Mouse (Mus musculus) embryo, embryonic 11.5 days (tissue): ENCODE data around the gene Kcne1l.

Experiments
- DNase-seq: peaks from one replicate; pipeline ENCODE4 v3.0.0-alpha.2; 2012; ENCODE audit warnings: low read depth, low spot score

Kcne1l gene

GRCm38 (mm10) chrX:142305869-142306581 is at the start of gene Kcne1l:
Kcne1l (minus strand) TSS chrX:142306294.
- no peak for DNase-seq

GRCm38 (mm10) chrX:142336207-142336606 is 30.1 kb upstream of the Kcne1l start:
- DNase-seq: no peak

GRCm38 (mm10) chrX:142335502-142335901 is 29.4 kb upstream of the Kcne1l start:
- no peak for DNase-seq

DNA sequence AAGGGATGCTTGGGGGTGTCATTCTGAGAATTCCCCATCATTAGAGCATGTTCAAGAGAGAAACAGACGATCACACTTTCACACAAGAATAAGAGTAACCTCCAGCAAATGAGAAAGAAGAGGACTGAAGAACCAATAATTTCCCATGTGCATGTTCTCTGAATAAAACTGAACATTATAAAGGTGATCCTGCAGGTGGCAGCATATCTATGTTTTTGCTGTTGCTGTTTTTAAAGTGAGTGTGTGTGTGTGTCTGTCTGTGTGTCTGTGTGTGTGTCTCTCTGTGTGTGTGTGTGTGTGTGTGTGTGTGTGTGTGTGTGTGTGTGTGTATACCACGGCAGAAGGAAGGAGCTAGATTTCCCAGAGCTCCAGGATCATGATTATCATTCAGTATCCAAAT is 19.7 kb upstream of the Kcne1l start:
- no peak for DNase-seq

DNA sequence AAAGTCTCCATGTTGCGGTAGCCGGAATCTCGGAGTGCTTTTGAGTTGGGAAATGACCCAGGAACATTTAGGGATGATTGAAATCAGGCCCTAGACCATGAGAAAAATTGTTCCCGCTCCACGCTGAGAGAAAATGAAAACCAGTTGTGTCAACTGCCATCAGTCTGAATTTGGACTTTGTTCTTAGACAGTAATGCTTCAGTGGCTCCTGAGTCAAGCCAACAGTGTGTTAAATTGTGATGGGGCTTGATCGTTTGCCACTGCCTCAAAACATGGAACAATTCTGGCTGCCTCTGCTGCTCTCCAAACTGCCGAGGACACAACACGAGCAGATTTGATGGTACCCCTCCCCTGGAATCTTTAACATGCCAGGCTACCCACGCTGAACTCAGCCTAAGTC is 10.0 kb upstream of the Kcne1l start:
- no peak for DNase-seq

DNA sequence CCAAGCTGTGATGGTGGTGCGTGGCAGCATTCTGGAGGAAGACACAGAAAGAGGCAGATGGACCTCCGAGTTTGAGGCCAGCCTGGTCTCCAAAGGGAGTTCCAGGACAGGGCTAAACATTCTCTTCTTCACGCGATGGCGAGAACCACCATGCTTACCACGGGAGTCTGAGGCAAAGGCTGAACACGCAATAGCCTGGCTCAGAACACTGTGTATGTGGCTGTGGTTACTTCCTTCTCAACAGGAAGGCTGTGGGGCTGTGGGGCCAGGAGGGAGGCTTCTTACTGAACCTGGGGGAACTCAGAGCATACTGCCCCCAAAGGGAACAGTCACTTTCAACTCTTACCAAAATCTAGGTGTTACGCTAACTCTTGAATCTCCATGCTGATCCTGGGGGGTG is 9.2 kb upstream of the Kcne1l start:
- no peak for DNase-seq

- peak; percentile 56 for DNase-seq
These were observed 8.4 kb upstream of the Kcne1l start for GRCm38 (mm10) chrX:142314307-142315024.

DNA sequence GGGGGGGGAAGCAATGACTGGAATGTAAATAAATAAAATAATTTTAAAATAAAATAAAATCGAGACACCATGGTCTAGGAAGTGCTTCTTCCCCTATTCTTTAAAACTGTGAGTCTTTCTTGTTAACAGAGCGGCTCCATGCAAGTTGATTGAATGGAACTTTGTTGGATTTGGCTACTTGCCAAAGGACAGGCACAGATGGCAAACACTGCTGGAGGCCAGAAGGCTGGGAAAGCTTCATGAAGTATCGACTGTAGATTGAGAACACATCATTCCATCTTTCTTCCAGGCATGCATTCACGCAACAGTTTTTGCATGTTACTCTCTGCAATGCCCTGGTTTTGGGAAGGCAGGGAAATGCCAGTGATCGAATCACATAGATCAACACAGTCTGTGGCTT is 4.3 kb upstream of the Kcne1l start:
- no peak for DNase-seq

DNA sequence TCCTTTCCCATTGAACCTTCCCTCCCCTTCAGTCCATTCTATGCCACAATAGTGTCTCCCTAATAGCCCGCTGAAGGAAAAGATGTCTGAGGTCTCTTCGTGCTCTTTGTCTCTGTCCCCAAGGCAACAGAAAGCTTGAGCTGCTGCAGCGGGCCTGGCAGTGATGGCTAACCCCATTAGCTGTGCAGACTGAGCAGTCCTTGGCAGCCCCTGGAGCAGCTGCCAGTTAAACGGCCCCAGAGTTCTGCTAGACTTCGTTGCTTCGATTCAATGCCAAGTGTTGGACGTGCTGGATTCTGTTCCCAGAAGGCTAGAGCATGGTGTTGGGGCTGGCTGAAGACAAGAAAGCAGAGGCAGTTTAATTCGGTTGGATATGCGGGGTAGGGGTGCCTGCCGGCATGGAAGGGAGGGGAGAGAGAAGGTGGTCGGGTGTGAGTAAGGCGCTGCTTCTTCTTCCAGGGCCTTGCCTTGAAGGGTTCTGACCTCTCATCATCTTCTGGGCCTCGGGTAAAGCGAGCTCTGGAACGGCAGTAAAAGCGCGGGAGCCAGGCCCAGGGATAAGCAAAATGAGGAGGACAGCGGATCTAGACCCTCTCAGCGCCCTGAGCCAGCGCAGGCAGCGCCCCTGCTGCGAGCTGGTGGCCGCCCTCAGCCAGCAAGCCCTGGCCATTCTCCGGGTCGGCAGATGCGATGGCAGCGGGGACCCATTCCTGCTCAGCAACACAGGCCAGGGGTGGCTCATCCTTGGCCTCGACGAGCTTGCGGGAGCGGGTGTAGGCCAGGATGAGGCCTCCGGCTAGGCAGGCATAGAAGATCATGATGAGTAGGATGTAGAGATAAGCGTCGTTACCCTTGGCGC is 855 bp downstream of the Kcne1l start:
- DNase-seq: no peak

DNA sequence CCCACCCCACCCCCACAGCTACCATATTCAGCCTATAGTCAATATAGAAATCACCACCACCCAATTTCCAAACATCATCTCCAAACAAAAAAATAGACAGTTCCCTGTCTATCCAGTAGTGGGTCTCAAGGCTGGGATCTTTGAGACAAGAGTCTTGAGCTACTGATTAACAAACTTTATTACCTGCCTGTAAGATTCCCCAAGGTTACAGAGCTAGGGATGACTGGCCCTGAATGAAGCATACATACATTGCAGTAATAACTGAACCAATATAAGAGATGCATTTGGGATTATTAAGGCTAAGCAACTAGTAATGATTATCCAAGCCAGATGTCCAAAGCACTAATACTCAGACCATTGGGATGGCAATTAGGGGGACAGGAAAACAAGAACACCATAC is 1.5 kb downstream of the Kcne1l start:
- no peak for DNase-seq

GRCm38 (mm10) chrX:142303456-142303855 is 2.6 kb downstream of the Kcne1l start:
- DNase-seq: no peak

DNA sequence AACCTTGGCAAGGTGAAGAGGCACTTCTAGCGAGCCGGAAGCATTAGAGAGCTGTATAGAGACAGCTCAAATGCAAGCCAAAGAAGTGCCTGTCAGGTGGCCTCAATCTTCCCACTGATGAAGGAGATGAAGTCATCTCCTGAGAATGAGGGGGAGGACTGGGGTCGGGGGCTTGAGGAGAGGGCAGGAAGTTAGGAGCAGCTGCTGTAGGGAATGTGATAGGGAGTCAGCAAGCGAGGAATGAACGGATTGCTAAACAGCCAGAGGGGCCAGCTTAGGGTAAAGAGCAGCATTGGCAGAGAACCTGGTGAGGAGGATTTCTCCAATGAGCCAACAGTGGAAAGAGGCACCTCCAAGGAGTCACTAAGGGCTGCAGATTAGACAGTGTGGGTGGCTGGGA is 20.2 kb downstream of the Kcne1l start:
- no peak for DNase-seq

GRCm38 (mm10) chrX:142276573-142276972 is 29.5 kb downstream of the Kcne1l start:
- DNase-seq: no peak

DNA sequence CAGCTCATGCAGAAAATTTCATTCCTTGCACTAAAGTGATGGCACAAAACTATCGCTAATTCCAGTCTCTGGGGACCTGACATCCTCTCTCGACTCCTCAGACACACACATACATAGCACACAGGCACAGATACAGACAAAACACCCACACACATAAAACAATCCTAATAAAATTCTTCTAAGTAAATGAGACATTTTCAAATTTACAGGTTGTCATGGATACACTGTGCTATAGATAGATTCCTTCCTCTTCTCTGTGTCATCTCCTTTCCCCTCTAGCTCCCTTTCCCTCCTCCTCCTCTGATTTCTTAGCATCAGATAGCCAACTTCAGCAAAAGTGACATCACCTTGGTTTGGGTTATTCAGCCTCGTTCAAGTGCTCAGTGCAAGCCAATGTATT is 30.1 kb downstream of the Kcne1l start:
- DNase-seq: no peak
